Mouse (Mus musculus) megakaryocyte, embryonic 14.5 days (primary cell): Measurements from ENCODE around the gene Ccdc167. TPM values are rescaled to one million over a fixed set of nuclear protein-coding genes. Genes with fewer than 3 reads are reported as not detected.

Experiments
- H3K27me3 ChIP-seq: replicated peaks from 2 replicates; pipeline ENCODE3; 2012; ENCODE audit warnings: inconsistent platforms
- H3K36me3 ChIP-seq: replicated peaks from 2 replicates; pipeline ENCODE3; 2012; ENCODE audit warnings: low read length, inconsistent platforms, mixed read lengths
- H3K4me1 ChIP-seq: 2 replicates; pipeline ENCODE4 v1.6.1; 2012; ENCODE audit warnings: inconsistent platforms
- H3K4me3 ChIP-seq: replicated peaks from 2 replicates; pipeline ENCODE3; 2012; ENCODE audit warnings: moderate library complexity, mild to moderate bottlenecking, inconsistent platforms
- H3K9me3 ChIP-seq: 2 replicates; pipeline ENCODE4 v1.6.1; 2012; ENCODE audit warnings: inconsistent platforms
- FLI1 ChIP-seq: IDR thresholded peaks from 2 replicates; pipeline ENCODE4 v1.6.1; 2012; ENCODE audit warnings: low read length, inconsistent platforms, mixed read lengths
- GATA1 ChIP-seq: IDR thresholded peaks from 3 replicates; pipeline ENCODE4 v1.6.1; 2012; ENCODE audit warnings: mixed read lengths, low read length, inconsistent platforms, borderline replicate concordance
- polyA plus RNA-seq: library from polyadenylated mRNA; stranded (reverse); fragments of >175 nt; gene quantifications from 2 replicates; pipeline ENCODE4 v1.2.3, GENCODE M21; 2012; ENCODE audit warnings: low replicate concordance; ENCODE audit not compliant: insufficient read depth

Ccdc167 gene
- polyA plus RNA-seq: 1.2 and 9.1 TPM in 2 replicates

DNA sequence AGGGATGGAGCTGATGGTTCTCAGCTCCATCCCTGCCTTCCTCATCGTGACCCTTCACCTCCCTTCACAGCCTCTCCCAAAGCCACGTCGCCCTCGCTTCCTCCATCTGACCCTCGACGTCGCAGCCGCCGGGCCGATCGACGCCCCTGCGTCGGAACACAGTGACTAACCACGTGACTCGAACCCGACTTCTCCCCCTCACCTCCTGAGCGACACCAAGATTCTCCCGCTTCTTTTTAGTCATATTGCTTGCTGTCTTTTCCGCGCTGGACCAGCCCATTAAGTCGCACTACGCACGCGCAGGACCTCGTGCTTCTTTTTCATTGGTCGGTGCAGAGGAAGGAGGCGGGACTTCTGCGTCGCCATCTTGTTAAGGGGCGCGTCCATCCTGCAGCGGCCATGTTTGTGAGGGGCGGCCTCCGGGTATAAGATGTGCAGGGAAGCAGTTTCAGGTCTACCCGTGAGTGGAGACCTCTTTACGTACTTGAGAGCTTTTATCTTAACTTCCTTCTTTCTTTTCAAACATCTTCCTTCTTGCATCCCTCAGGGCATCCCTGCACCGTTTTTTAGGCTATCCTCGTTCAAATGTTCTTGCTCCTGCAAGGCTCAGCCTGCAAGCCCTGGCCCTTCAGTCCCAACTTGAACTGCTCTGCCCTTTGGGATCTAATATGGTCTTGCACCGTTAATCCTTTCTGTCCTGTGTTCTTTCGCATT, at the start of gene Ccdc167:
Ccdc167 (minus strand) TSS at position 313 of the 714 bp plus-strand sequence.
- H3K36me3 ChIP-seq: peaks cover 17% of the 10 kb centered on the region
- H3K4me1 ChIP-seq: peaks cover 20% of the 10 kb centered on the region
- H3K9me3 ChIP-seq: peaks cover 4% of the 10 kb centered on the region

DNA sequence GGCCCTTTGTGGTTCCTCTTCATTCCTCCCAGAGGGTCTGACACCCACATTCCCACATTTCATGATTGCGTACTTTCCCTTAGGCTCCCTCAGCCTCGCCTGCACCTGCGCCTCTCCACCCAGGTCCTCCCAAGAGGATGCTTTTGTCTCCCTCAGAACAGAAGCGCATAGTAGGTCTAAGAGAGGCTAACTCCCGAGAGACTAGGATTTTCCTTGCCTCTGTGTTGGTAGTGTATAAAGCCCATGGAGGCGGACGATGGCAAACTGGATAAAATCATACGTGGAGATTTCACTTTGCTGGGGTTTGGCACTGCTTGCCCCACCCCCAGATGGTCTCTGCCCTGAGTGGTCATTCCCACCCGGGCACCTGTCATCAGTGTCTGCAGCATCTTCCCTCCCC, 48.5 kb upstream of the Ccdc167 start:
- Histone ChIP-seq H3K36me3 (no peaks in the 10 kb centered on the region), H3K9me3 (peaks cover 6% of the 10 kb centered on the region)

More for the DNA sequence above, at the start of gene Ccdc167:
- TF ChIP-seq GATA1 (no peak), FLI1 (no peak)
- Histone ChIP-seq H3K27me3 (peaks cover 13% of the 10 kb centered on the region), H3K4me3 (peak within 1 kb of the TSS; percentile 92)

DNA sequence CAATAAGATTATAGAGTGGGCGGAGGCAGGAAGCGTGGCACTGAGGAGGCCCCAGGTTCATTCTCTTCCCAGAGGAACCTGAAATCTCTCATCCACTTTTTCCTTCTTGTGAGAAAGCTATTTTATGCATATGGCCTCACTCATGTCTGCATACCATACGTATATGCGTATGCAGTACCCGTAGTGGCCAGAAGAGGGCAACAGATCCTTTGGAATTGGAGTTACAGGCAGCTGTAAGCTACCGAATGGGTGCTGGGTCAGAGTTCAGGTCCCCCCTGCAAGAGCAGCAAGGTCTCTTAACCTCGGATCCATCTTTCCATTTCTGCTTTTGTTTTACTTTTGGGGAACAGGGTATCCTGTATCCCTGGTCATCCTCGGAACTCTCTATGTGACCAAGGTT, 45.7 kb upstream of the Ccdc167 start:
- Histone ChIP-seq H3K4me3 (no peak overlapping the region), H3K27me3 (peaks cover 41% of the 10 kb centered on the region), H3K4me1 (peaks cover 8% of the 10 kb centered on the region; the same call in 1 of the 2 replicates), H3K36me3 (no peaks in the 10 kb centered on the region), H3K9me3 (peaks cover 6% of the 10 kb centered on the region)
- TF ChIP-seq FLI1 (no peak), GATA1 (no peak)

More for the DNA sequence above, 48.5 kb upstream of the Ccdc167 start:
- no peak overlapping the region for H3K4me3 ChIP-seq
- TF ChIP-seq FLI1: no peak
- TF ChIP-seq GATA1: no peak
- H3K4me1 ChIP-seq: peaks cover 7% of the 10 kb centered on the region; the same call in 1 of the 2 replicates
- peaks cover 60% of the 10 kb centered on the region for H3K27me3 ChIP-seq

DNA sequence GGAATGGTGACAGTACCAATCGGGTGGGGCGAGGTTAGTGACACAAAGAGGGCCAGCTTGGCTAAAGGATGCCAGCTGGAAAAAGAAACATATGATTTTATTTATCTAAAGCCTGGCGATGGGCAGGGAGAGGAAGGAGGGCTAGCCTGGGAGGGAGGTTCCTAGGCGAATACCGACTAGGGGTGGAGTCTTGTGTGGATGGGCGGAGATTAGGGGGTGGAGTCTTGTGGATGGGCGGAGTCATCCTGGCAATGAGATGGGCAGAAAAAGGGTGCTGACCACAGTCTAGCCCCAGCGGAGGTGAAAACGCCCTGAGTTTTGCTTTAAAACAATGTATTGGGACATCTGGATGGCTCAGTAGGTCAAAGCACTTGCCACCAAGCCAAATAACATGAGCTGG, 45.1 kb upstream of the Ccdc167 start:
- no peak for TF ChIP-seq FLI1
- Histone ChIP-seq H3K4me1 (peaks cover 12% of the 10 kb centered on the region; the same call in 1 of the 2 replicates), H3K4me3 (no peak overlapping the region), H3K9me3 (peaks cover 6% of the 10 kb centered on the region), H3K27me3 (peaks cover 37% of the 10 kb centered on the region), H3K36me3 (no peaks in the 10 kb centered on the region)

DNA sequence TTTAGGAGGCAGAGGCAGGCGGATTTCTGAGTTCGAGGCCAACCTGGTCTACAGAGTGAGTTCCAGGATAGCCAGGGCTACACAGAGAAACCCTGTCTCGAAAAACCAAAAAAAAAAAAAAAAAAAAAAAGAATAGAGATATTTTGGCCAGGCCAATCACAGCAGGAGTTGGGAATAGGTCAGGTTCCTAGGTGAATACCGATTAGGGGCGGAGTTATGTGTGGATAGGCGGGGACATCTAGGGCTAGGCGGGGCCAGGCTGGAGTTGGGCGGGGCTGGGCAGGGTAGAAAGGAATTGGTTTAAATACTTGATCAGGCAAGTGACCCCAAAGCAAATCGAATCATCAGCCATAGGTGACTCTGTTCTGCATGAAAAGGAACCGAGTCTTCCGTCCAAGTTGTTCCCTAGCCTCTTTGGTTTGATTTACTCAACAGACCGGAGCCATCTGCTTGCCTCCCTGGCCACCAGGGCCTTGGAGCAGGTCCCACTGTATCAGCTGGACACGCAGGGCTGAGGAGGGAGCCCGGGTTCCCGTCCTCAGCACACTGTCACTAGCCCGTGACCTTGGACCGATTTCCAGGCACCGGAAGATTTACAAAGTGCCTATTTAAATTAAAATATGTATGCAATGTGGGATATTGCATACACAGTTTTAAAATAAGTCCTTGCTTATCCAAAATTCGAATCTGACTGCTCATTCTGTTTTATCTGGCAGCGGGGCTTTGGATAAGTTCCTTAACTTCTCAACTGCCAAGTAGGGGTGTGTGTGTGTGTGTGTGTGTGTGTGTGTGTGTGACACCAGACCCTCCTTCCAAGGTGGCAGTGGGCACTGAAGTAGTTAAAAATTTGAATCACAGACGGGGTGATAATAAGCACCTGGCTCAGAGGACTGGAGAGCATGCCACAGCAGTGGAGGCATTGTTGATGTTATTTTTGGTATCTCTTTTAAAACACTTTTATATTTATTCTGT, 43.8 kb upstream of the Ccdc167 start:
- TF ChIP-seq GATA1 (no peak), FLI1 (no peak)
- Histone ChIP-seq H3K4me3 (no peak overlapping the region), H3K4me1 (peaks cover 12% of the 10 kb centered on the region), H3K9me3 (peaks cover 6% of the 10 kb centered on the region), H3K36me3 (no peaks in the 10 kb centered on the region), H3K27me3 (peaks cover 27% of the 10 kb centered on the region)

DNA sequence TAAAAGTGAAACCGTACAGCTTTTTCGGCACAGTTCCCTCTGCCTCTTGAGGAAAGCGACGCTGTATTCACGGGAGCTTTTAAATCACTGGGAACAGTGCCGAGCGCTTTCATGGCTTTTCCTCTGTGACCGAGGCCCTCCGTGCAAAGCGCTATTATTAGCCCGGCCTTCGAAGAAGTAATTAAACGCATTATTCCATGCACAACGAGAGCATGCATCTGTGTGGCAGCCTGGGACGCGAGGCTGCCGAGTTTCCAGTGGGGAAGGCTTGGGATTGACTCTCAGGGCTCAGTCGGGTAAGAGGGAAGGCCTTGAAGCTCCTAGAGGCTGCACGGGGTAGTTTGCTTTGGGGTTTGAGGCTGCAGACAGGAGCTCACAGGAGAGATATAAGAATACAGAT, 43.1 kb upstream of the Ccdc167 start:
- Histone ChIP-seq H3K4me3 (no peak overlapping the region), H3K9me3 (peaks cover 6% of the 10 kb centered on the region), H3K27me3 (peaks cover 24% of the 10 kb centered on the region), H3K4me1 (peaks cover 16% of the 10 kb centered on the region), H3K36me3 (no peaks in the 10 kb centered on the region)
- no peak for TF ChIP-seq GATA1
- no peak for TF ChIP-seq FLI1

DNA sequence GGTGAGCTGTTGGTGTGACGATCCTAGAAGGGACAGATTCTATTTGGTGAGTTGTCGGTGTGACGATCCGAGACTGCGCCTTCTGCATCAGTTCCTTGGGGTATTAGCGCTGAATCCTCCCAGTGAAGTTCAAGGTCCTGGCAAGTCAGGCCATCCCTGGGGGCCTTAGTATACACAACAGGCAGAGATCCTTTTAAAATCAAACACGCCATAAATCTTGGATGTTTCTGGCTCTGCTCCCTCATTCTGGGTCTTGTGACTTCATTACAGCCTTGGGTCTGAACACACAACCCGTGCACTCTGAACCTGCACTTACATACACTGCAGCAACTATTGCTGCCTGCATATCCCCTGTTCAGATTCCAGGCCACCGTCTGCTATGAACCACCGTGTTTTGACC, 39.5 kb upstream of the Ccdc167 start:
- TF ChIP-seq FLI1 (no peak), GATA1 (no peak)
- H3K4me3 ChIP-seq: no peak overlapping the region
- H3K27me3 ChIP-seq: peaks cover 31% of the 10 kb centered on the region
- no peaks in the 10 kb centered on the region for H3K36me3 ChIP-seq
- H3K4me1 ChIP-seq: peaks cover 23% of the 10 kb centered on the region
- no peaks in the 10 kb centered on the region for H3K9me3 ChIP-seq

DNA sequence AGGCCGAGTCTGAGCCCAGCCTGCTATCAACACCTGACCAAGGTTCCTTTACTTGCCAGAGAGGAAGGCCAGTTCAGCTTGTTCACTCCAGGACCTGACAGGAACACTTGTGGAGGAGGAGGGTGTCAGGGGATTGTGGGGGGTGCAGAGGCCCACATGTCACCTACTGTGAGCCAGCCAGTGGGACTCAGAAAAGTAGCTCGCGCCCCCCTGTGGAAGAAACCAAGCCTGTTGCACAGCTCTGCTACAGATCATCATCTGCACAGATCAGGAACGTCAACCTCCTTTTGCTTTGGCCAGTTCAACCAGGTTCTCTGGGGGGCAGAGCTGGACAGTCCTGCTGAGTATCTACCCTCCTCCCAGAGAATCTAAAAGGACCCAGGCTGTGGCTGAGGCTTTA, 37.7 kb upstream of the Ccdc167 start:
- H3K36me3 ChIP-seq: no peaks in the 10 kb centered on the region
- peaks cover 45% of the 10 kb centered on the region for H3K27me3 ChIP-seq
- H3K9me3 ChIP-seq: no peaks in the 10 kb centered on the region
- no peak for TF ChIP-seq FLI1
- no peak for TF ChIP-seq GATA1
- peaks cover 33% of the 10 kb centered on the region for H3K4me1 ChIP-seq
- H3K4me3 ChIP-seq: no peak overlapping the region

DNA sequence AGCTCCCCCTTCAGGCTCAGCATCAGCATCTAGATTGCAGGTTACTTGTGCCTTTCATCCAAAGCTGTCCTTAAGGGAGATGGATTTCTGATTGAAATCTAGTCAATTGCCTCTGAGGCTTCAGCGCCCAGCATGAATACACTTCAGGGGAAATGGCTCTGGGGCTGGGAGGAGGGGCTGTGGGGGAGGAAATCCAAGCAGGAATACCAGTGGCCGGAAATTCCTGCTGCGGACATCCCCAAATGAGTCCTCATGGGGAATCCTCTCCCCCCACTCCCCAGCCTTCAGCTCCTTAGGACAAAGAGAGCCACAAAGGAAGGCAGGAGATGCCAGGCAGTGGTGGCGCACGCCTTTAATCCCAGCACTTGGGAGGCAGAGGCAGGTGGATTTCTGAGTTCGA, 30.6 kb upstream of the Ccdc167 start:
- Histone ChIP-seq H3K27me3 (peaks cover 80% of the 10 kb centered on the region), H3K4me1 (peaks cover 10% of the 10 kb centered on the region), H3K4me3 (no peak overlapping the region), H3K36me3 (no peaks in the 10 kb centered on the region), H3K9me3 (no peaks in the 10 kb centered on the region)
- no peak for TF ChIP-seq FLI1
- TF ChIP-seq GATA1: no peak
